Mouse (Mus musculus) neural tube, embryonic 14.5 days (tissue): ENCODE measurements at regions not wholly inside any gene's neighbourhood (a gene's known extent, or its start where the extent isn't known, plus 50 kb on each side); places are given as distances from the start of the nearest gene placed in this dataset.
A peak's percentile ranks its signal among the peaks of the same experiment; 100 is the strongest.

Experiments used
- ATAC-seq: fragments of 200-750 bp; cut with Nextera tagmentation; 2 replicates; pipeline ENCODE4 v1.8.0; 2017; ENCODE audit warnings: low read depth, mild to moderate bottlenecking, moderate TSS enrichment, moderate library complexity
- H3K27ac ChIP-seq: fragments of 300-500 bp; sonication (generic); 2 replicates; pipeline ENCODE4 v1.5.1; 2014; ENCODE audit warnings: low read depth, mild to moderate bottlenecking, control low read depth, low read length, moderate library complexity, mixed read lengths
- H3K27me3 ChIP-seq: fragments of 300-500 bp; sonication (generic); 2 replicates; pipeline ENCODE4 v1.6.1; 2014; ENCODE audit warnings: low read length; ENCODE audit not compliant: control insufficient read depth, insufficient read depth
- H3K36me3 ChIP-seq: fragments of 300-500 bp; sonication (generic); 2 replicates; pipeline ENCODE4 v1.6.1; 2014; ENCODE audit warnings: low read length, mixed read lengths; ENCODE audit not compliant: control insufficient read depth, insufficient read depth
- H3K4me1 ChIP-seq: fragments of 300-500 bp; sonication (generic); 2 replicates; pipeline ENCODE4 v1.6.1; 2014; ENCODE audit warnings: low read length; ENCODE audit not compliant: control insufficient read depth, insufficient read depth
- H3K4me2 ChIP-seq: fragments of 300-500 bp; sonication (generic); 2 replicates; pipeline ENCODE4 v1.6.1; 2014; ENCODE audit warnings: mild to moderate bottlenecking, low read depth, low read length, control low read depth
- H3K4me3 ChIP-seq: fragments of 300-500 bp; sonication (generic); 2 replicates; pipeline ENCODE4 v1.5.1; 2014; ENCODE audit warnings: low read depth, low read length, control low read depth, mixed read lengths
- H3K9ac ChIP-seq: fragments of 300-500 bp; sonication (generic); replicated peaks from 2 replicates; pipeline ENCODE4 v1.6.1; 2014; ENCODE audit warnings: low read depth, mild to moderate bottlenecking, control low read depth, low read length, mixed read lengths
- H3K9me3 ChIP-seq: fragments of 300-500 bp; sonication (generic); 2 replicates; pipeline ENCODE4 v1.6.1; 2016; ENCODE audit warnings: low read length; ENCODE audit not compliant: control insufficient read depth
- WGBS: fragments of 180-500 bp; shearing (Covaris S2); extraction: QIAGEN DNeasy Blood & Tissue Kit; methylation state at CpG from one replicate; pipeline ENCODE4 v1.1.7; 2014; 5-methylcytosine and 5-hydroxymethylcytosine counted together

DNA sequence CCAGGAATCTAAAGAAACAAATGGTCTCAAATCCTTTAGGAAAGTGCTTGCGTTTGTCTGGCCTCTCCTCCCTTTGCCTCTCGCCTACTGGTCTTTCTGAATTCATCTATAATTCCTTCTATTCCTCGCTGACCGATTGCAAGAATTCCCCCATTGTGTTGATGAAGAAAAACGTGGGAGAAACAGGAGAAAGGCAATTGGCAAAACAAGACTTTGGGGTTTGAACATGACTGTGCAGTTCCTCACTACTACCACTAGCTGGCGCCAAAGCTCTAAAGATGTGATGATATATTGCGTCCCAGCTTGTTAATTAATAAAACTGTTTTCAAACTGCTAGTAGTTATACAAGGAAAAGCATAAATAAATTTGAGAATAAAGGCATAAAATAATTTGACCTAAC is 53.4 kb upstream of the Hnrnpa3 start:
- ATAC-seq: no peak

GRCm38 (mm10) chr2:75607010-75607915 is 51.8 kb upstream of the Hnrnpa3 start:
- WGBS: 63% methylated on average over 11 of the region's 11 CpGs
- H3K9ac ChIP-seq: no peak overlapping the region
- no peak overlapping the region for H3K4me3 ChIP-seq
- H3K4me1 ChIP-seq: peaks cover 11% of the 10 kb centered on the region; the same call in 1 of the 2 replicates
- H3K27me3 ChIP-seq: no peaks in the 10 kb centered on the region
- H3K4me2 ChIP-seq: no peak overlapping the region
- no peak for ATAC-seq
- no peaks in the 10 kb centered on the region for H3K9me3 ChIP-seq
- H3K27ac ChIP-seq: no peak overlapping the region
- no peaks in the 10 kb centered on the region for H3K36me3 ChIP-seq

More for the DNA sequence above, 53.4 kb upstream of the Hnrnpa3 start:
- H3K9me3 ChIP-seq: no peaks in the 10 kb centered on the region
- H3K27ac ChIP-seq: no peak overlapping the region
- no peak overlapping the region for H3K9ac ChIP-seq
- H3K27me3 ChIP-seq: no peaks in the 10 kb centered on the region
- H3K36me3 ChIP-seq: no peaks in the 10 kb centered on the region
- H3K4me2 ChIP-seq: 0 out of 2 replicates have a peak overlapping the region, but pooled peaks have one; percentile 21
- 2% methylated on average over 7 of the region's 7 CpGs for WGBS
- H3K4me1 ChIP-seq: peaks cover 11% of the 10 kb centered on the region; the same call in 1 of the 2 replicates
- H3K4me3 ChIP-seq: no peak overlapping the region

DNA sequence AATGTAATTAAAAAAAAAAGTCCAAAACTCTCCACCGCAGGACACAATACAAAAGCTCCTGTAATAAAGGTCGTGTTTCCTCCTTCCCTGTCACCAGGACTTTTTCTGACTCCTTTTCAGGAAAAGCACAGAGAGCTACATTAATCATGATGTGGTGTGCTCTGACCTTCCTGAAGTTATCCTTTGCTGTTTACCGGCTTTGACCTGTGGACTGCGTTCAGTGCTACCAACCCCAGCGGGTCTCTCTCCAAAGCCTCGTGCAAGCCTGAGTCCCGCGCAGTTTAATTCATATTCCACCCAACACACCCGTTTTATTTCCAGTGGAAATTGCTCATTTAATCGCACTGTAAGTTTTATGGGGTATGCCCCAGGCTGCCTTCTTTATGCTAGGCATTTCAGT is 51.1 kb upstream of the Hnrnpa3 start:
- H3K9ac ChIP-seq: no peak overlapping the region
- no peak for ATAC-seq
- WGBS: 27% methylated on average over 10 of the region's 10 CpGs

GRCm38 (mm10) chr2:75608482-75608881 is 50.6 kb upstream of the Hnrnpa3 start:
- 34% methylated on average over 15 of the region's 15 CpGs for WGBS
- Histone ChIP-seq H3K4me1 (peaks cover 11% of the 10 kb centered on the region; the same call in 1 of the 2 replicates), H3K9ac (no peak overlapping the region), H3K4me3 (no peak overlapping the region), H3K27ac (no peak overlapping the region), H3K9me3 (no peaks in the 10 kb centered on the region), H3K4me2 (0 out of 2 replicates have a peak overlapping the region, but pooled peaks have one; percentile 3), H3K36me3 (no peaks in the 10 kb centered on the region), H3K27me3 (no peaks in the 10 kb centered on the region)
- no peak for ATAC-seq

More for the DNA sequence above, 51.1 kb upstream of the Hnrnpa3 start:
- H3K36me3 ChIP-seq: no peaks in the 10 kb centered on the region
- H3K4me2 ChIP-seq: no peak overlapping the region
- H3K9me3 ChIP-seq: no peaks in the 10 kb centered on the region
- no peak overlapping the region for H3K4me3 ChIP-seq
- no peak overlapping the region for H3K27ac ChIP-seq
- H3K4me1 ChIP-seq: peaks cover 11% of the 10 kb centered on the region; the same call in 1 of the 2 replicates
- H3K27me3 ChIP-seq: no peaks in the 10 kb centered on the region

DNA sequence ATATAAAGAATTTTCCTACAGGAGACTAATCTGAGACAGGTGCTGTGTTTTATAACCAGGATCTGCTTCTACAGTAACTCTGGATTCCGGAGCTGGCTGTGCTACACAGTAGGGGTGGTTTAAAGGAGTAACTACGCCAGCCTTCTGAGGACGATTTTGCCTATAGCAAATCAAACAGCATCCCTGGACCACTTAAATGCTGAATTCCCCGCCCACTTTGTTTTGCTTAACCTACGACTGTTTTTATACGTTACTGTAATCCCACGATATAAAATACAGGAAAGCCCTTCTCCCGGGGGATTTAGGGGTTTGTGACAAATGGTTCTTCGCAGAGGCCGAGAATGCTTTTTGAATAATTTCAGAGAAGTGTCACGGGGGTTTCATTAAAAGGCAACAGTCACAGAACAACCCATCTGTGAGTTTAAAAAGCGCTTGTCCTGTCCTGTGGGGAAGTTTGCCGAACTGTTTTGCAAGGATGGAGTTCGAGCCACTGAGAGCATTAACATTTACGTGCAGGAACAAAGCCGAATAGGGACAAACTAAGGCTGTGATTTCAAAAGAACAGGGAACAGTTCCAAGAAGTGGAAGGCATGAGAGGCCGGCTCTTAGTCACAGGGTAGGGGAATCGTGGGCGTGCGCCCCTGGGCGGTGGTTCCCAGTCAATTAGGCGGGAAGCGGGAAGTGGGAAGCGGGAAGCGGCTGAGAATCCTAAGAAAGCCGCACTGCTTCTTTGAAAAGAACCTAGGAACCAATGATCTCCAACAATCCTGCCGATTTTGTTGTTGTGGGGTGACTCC is 49.7 kb upstream of the Hnrnpa3 start:
- no peaks in the 10 kb centered on the region for H3K27me3 ChIP-seq
- H3K9ac ChIP-seq: 0 out of 2 replicates have a peak overlapping the region, but pooled peaks have one; percentile 21
- no peaks in the 10 kb centered on the region for H3K9me3 ChIP-seq
- H3K36me3 ChIP-seq: no peaks in the 10 kb centered on the region
- peaks cover 9% of the 10 kb centered on the region; the same call in 1 of the 2 replicates for H3K4me1 ChIP-seq
- H3K4me2 ChIP-seq: peak overlapping the region; percentile 36
- no peak overlapping the region; the same call in 1 of the 2 replicates for H3K4me3 ChIP-seq
- no peak for ATAC-seq
- WGBS: 9% methylated on average over 27 of the region's 27 CpGs
- no peak overlapping the region for H3K27ac ChIP-seq
